Mouse (Mus musculus) liver, adult (tissue): ENCODE results near the gene Lrrc37a.

Experiments used
- GATA4 ChIP-seq: IDR thresholded peaks from 2 replicates; pipeline ENCODE4 v1.6.1; 2014; ENCODE audit warnings: mild to moderate bottlenecking, low read length; ENCODE audit not compliant: insufficient replicate concordance

Gene Lrrc37a

GRCm38 (mm10) chr11:103504497-103504896 is at the start of gene Lrrc37a:
Gene Lrrc37a, minus strand, starts transcription at chr11:103504597.
- TF ChIP-seq GATA4, result no peak

DNA sequence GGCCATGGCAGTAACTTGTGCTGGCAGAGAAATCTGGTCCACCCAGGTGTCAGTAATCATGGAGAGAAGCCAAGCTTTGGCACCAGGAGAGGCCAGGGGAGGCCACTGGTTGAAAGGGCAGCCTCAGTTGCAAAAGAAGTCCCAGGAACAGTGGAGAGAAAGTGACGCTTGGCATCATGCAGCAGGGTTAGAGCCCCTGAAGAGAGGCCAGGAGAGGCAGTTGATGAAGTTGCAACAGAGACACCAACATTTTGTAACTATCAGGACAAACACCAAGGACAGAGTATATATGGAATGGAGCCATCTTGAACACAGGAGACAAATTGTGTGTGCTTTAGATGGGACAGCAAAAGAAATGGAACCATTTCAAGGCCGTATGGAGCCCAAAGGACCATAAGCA is 7.7 kb upstream of the Lrrc37a start:
- TF ChIP-seq GATA4, result no peak

GRCm38 (mm10) chr11:103464443-103464842 is 40.0 kb downstream of the Lrrc37a start:
- TF ChIP-seq GATA4, result no peak

- no peak for TF ChIP-seq GATA4
These were observed 60.7 kb downstream of the Lrrc37a start for GRCm38 (mm10) chr11:103443678-103444077.

GRCm38 (mm10) chr11:103436282-103436681 is 68.1 kb downstream of the Lrrc37a start:
- no peak for TF ChIP-seq GATA4

DNA sequence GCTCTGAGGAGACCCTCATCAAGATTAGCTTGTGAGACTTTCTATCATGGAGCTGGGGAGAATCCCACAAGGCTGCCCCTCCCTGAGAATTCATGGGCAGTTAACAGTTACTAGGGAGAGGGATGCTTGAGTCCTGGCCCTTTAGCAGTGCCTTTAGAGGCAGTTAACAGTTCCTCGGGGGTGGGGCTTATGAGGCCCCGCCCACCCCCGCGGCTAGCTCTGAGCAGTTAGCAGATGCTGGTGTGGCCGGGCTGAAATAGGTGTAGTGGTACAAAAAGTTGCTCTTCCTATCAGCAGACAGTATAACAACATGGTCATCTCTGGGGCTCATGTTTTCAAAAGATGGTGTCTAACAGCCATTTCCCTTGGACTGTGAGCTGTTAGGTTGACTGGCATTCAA is 79.4 kb downstream of the Lrrc37a start:
- no peak for TF ChIP-seq GATA4

DNA sequence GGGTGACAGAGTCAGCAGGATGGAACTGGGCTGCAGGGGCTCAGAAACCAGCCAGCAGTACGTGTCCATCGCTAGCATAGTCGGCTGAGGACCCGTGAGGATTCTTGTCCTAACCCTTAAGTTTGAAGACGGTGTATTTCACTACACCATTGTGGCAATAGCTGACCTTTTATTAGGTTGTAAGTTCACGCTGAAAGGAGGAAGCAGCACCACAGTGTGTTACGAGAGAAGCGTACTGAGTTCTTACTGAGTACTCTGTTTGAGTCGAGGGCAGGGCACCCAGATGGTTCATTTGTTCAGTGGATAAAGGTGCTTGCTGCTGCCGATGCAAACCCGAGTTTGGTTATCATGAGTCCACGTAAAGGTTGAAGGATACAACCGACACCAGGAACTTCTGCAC is 84.7 kb downstream of the Lrrc37a start:
- no peak for TF ChIP-seq GATA4

DNA sequence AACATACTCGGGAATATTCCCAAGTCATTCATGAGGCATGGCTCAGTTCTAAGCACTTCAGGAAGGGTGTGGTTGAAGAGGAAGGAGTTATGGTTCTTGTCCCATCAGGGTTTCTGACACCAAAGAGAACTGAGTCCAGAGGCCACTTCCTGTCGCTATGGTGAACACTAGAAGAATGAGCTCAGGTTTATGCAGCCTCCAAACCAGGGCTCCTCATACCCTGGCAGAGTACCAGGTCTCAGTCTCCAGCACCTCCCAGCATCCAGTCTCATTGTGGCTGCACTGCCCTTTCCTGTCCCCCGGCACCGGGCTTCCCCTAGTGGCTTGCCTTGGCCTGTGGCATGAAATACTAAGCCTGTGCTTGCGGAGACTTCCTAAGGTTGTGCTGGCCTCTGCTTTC is 85.2 kb downstream of the Lrrc37a start:
- TF ChIP-seq GATA4, result no peak

GRCm38 (mm10) chr11:103413516-103413915 is 90.9 kb downstream of the Lrrc37a start:
- no peak for TF ChIP-seq GATA4

- TF ChIP-seq GATA4, result no peak
These were observed 91.4 kb downstream of the Lrrc37a start for GRCm38 (mm10) chr11:103412950-103413423.

GRCm38 (mm10) chr11:103411981-103412949 is 92.1 kb downstream of the Lrrc37a start, which contains the start of gene Plekhm1:
Gene Plekhm1, minus strand, starts transcription at chr11:103412687.
- TF ChIP-seq GATA4, result no peak

GRCm38 (mm10) chr11:103411301-103411700 is 93.1 kb downstream of the Lrrc37a start:
- no peak for TF ChIP-seq GATA4

DNA sequence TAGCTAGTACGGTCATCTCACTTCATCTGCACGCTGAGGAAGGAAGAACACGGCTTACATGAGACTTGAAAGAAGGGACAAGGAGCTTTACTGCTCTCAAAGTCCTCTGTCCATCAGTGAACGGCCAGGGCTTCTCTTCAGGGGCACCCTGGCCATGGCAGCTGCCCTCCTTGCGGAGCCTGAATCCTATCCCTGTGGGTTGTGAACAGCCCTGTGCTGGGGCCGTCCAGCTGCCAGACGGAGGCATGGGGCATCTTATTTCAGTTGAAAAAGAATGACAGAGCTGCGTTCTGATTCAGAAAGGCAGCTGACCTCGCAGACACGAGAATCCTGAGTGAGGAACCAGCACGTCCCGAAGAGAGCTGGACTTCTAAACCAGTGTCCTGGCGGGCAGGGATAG is 95.5 kb downstream of the Lrrc37a start:
- TF ChIP-seq GATA4, result no peak

GRCm38 (mm10) chr11:103406551-103406950 is 97.8 kb downstream of the Lrrc37a start:
- no peak for TF ChIP-seq GATA4

- TF ChIP-seq GATA4, result no peak
These were observed 98.6 kb downstream of the Lrrc37a start for GRCm38 (mm10) chr11:103405814-103406213.

GRCm38 (mm10) chr11:103404618-103405017 is 99.8 kb downstream of the Lrrc37a start:
- no peak for TF ChIP-seq GATA4
